Mouse (Mus musculus): ENCODE measurements around the gene Cox10.

DNA sequence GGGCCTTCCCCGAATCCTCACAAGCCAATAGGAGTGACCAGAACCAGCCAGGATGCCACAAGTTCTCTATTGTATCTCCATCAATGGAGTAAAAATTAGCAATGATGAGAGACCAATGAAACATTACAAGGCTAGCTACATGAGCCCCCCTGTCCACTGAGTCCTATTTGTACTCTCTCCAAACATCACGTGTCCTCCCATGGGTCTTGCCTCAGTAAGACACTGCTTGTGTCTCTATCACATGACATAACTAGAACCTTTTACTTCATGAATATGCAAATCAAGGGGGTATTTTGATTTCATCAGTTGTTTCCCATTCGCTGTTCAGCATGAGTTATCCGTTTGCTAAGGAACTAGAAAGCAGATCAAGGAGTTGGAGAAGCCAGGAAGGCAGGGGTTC, 13.8 kb upstream of the Cox10 start:
- no peak for TF ChIP-seq POLR2A (IDR thresholded peaks at IDR 0.05; ENCODE audit: control insufficient read depth in 1 of 2, insufficient read depth in 1 of 2, low read depth in 1 of 2, low read length in 2 of 2, poor library complexity in 1 of 2)
- TF ChIP-seq ZKSCAN1 (IDR thresholded peaks at IDR 0.05; ENCODE audit: low read depth, low read length), result no peak
- no peak for TF ChIP-seq ZC3H11A (IDR thresholded peaks at IDR 0.05; ENCODE audit: low read depth, low read length)
- TF ChIP-seq TBP (IDR thresholded peaks at IDR 0.05; ENCODE audit: low read depth, low read length), result no peak
- TF ChIP-seq ETS1 (IDR thresholded peaks at IDR 0.05; ENCODE audit: low read depth, low read length), result no peak
- TF ChIP-seq MXI1 (IDR thresholded peaks at IDR 0.05; ENCODE audit: low read depth, low read length), result no peak
- TF ChIP-seq GATA1 (IDR thresholded peaks at IDR 0.05; ENCODE audit: low read depth, low read length), result no peak
- no peak for TF ChIP-seq TCF12 (IDR thresholded peaks at IDR 0.05; ENCODE audit: low read depth, low read length)
